Mouse (Mus musculus): ENCODE data around the gene Hoxa10. TPM values are rescaled to one million over a fixed set of nuclear protein-coding genes. Genes with fewer than 3 reads are reported as not detected.
A peak's percentile ranks its signal among the peaks of the same experiment; 100 is the strongest.

Hoxa10 gene
- polyA plus RNA-seq, 1 experiment from 2014 or later = not detected

GRCm38 (mm10) chr6:52265913-52266665 is 25.4 kb upstream of the Hoxa10 start:
- H3K27ac ChIP-seq (ENCODE audit: low read length) = no peak overlapping the region
- H3K27me3 ChIP-seq (ENCODE audit: control insufficient read depth, insufficient read depth, low read length) = peaks cover 78% of the 10 kb centered on the region
- WGBS = 1% methylated on average over 19 of the region's 19 CpGs
- no peaks in the 10 kb centered on the region for H3K9me3 ChIP-seq (ENCODE audit: control insufficient read depth, low read depth, low read length)
- H3K9ac ChIP-seq (replicated peaks; ENCODE audit: low read depth, low read length) = no peak overlapping the region
- no peak overlapping the region for H3K4me3 ChIP-seq (ENCODE audit: low read depth, low read length)
- H3K4me1 ChIP-seq (ENCODE audit: control insufficient read depth, insufficient read depth, low read length) = no peaks in the 10 kb centered on the region
- ATAC-seq (ENCODE audit: insufficient number of reproducible peaks, insufficient read depth, low FRiP score, low read depth) = no peak
- no peaks in the 10 kb centered on the region for H3K36me3 ChIP-seq (ENCODE audit: control insufficient read depth, insufficient read depth, low read length)
- no peak overlapping the region for H3K4me2 ChIP-seq (replicated peaks; ENCODE audit: low read depth, low read length)

GRCm38 (mm10) chr6:52265306-52265912 is 24.8 kb upstream of the Hoxa10 start:
- ATAC-seq (ENCODE audit: insufficient number of reproducible peaks, insufficient read depth, low FRiP score, low read depth) = no peak
- Histone ChIP-seq H3K9me3 (ENCODE audit: control insufficient read depth, low read depth, low read length) (no peaks in the 10 kb centered on the region), H3K9ac (replicated peaks; ENCODE audit: low read depth, low read length) (no peak overlapping the region), H3K4me3 (ENCODE audit: low read depth, low read length) (no peak overlapping the region), H3K4me2 (replicated peaks; ENCODE audit: low read depth, low read length) (no peak overlapping the region), H3K4me1 (ENCODE audit: control insufficient read depth, insufficient read depth, low read length) (no peaks in the 10 kb centered on the region), H3K27me3 (ENCODE audit: control insufficient read depth, insufficient read depth, low read length) (peaks cover 73% of the 10 kb centered on the region), H3K36me3 (ENCODE audit: control insufficient read depth, insufficient read depth, low read length) (no peaks in the 10 kb centered on the region), H3K27ac (ENCODE audit: low read length) (no peak overlapping the region)
- WGBS = 2% methylated on average over 18 of the region's 18 CpGs

- Histone ChIP-seq H3K4me1 (ENCODE audit: control insufficient read depth, insufficient read depth, low read length) (0 out of 2 replicates have a peak, but pooled peaks cover 5% of the 10 kb centered on the region), H3K9ac (replicated peaks; ENCODE audit: low read depth, low read length) (no peak overlapping the region), H3K27me3 (ENCODE audit: control insufficient read depth, insufficient read depth, low read length) (peaks cover 67% of the 10 kb centered on the region), H3K27ac (ENCODE audit: low read length) (no peak overlapping the region), H3K36me3 (ENCODE audit: control insufficient read depth, insufficient read depth, low read length) (no peaks in the 10 kb centered on the region), H3K4me3 (ENCODE audit: low read depth, low read length) (no peak overlapping the region), H3K9me3 (ENCODE audit: control insufficient read depth, low read depth, low read length) (no peaks in the 10 kb centered on the region), H3K4me2 (replicated peaks; ENCODE audit: low read depth, low read length) (no peak overlapping the region)
- ATAC-seq (ENCODE audit: insufficient number of reproducible peaks, insufficient read depth, low FRiP score, low read depth) = no peak
- WGBS = 2% methylated on average over 5 of the region's 5 CpGs
These were observed 23.6 kb upstream of the Hoxa10 start for GRCm38 (mm10) chr6:52264106-52264790.

- H3K9ac ChIP-seq (replicated peaks; ENCODE audit: low read depth, low read length) = no peak overlapping the region
- 3% methylated on average over 6 of the region's 6 CpGs for WGBS
- H3K4me1 ChIP-seq (ENCODE audit: control insufficient read depth, insufficient read depth, low read length) = 0 out of 2 replicates have a peak, but pooled peaks cover 5% of the 10 kb centered on the region
- H3K27ac ChIP-seq (ENCODE audit: low read length) = no peak overlapping the region
- no peak overlapping the region for H3K4me2 ChIP-seq (replicated peaks; ENCODE audit: low read depth, low read length)
- no peaks in the 10 kb centered on the region for H3K9me3 ChIP-seq (ENCODE audit: control insufficient read depth, low read depth, low read length)
- H3K27me3 ChIP-seq (ENCODE audit: control insufficient read depth, insufficient read depth, low read length) = peaks cover 61% of the 10 kb centered on the region
- no peak for ATAC-seq (ENCODE audit: insufficient number of reproducible peaks, insufficient read depth, low FRiP score, low read depth)
- H3K4me3 ChIP-seq (ENCODE audit: low read depth, low read length) = no peak overlapping the region
- H3K36me3 ChIP-seq (ENCODE audit: control insufficient read depth, insufficient read depth, low read length) = no peaks in the 10 kb centered on the region
These were observed 22.6 kb upstream of the Hoxa10 start for GRCm38 (mm10) chr6:52263321-52263585.

- Histone ChIP-seq H3K9ac (replicated peaks; ENCODE audit: low read depth, low read length) (no peak overlapping the region), H3K27me3 (ENCODE audit: control insufficient read depth, insufficient read depth, low read length) (peaks cover 60% of the 10 kb centered on the region), H3K4me3 (ENCODE audit: low read depth, low read length) (no peak overlapping the region), H3K27ac (ENCODE audit: low read length) (no peak overlapping the region), H3K36me3 (ENCODE audit: control insufficient read depth, insufficient read depth, low read length) (no peaks in the 10 kb centered on the region), H3K4me2 (replicated peaks; ENCODE audit: low read depth, low read length) (no peak overlapping the region), H3K9me3 (ENCODE audit: control insufficient read depth, low read depth, low read length) (no peaks in the 10 kb centered on the region), H3K4me1 (ENCODE audit: control insufficient read depth, insufficient read depth, low read length) (0 out of 2 replicates have a peak, but pooled peaks cover 5% of the 10 kb centered on the region)
- no peak for ATAC-seq (ENCODE audit: insufficient number of reproducible peaks, insufficient read depth, low FRiP score, low read depth)
- under 1% methylated on average over 24 of the region's 24 CpGs for WGBS
These were observed 22.0 kb upstream of the Hoxa10 start for GRCm38 (mm10) chr6:52262463-52263320.

GRCm38 (mm10) chr6:52261751-52262462 is 21.3 kb upstream of the Hoxa10 start:
- WGBS = 5% methylated on average over 9 of the region's 9 CpGs
- H3K4me3 ChIP-seq (ENCODE audit: low read depth, low read length) = no peak overlapping the region
- H3K27ac ChIP-seq (ENCODE audit: low read length) = no peak overlapping the region
- H3K27me3 ChIP-seq (ENCODE audit: control insufficient read depth, insufficient read depth, low read length) = peaks cover 60% of the 10 kb centered on the region
- H3K4me2 ChIP-seq (replicated peaks; ENCODE audit: low read depth, low read length) = no peak overlapping the region
- H3K9ac ChIP-seq (replicated peaks; ENCODE audit: low read depth, low read length) = no peak overlapping the region
- H3K9me3 ChIP-seq (ENCODE audit: control insufficient read depth, low read depth, low read length) = no peaks in the 10 kb centered on the region
- no peak for ATAC-seq (ENCODE audit: insufficient number of reproducible peaks, insufficient read depth, low FRiP score, low read depth)
- 0 out of 2 replicates have a peak, but pooled peaks cover 5% of the 10 kb centered on the region for H3K4me1 ChIP-seq (ENCODE audit: control insufficient read depth, insufficient read depth, low read length)
- H3K36me3 ChIP-seq (ENCODE audit: control insufficient read depth, insufficient read depth, low read length) = no peaks in the 10 kb centered on the region

GRCm38 (mm10) chr6:52260654-52261575 is 20.3 kb upstream of the Hoxa10 start, which contains the start of gene Hoxa13:
Hoxa13 (minus strand) TSS chr6:52260880.
- Histone ChIP-seq H3K27ac (ENCODE audit: low read length) (no peak within 1 kb of the TSS), H3K9me3 (ENCODE audit: control insufficient read depth, low read depth, low read length) (no peaks in the 10 kb centered on the region), H3K36me3 (ENCODE audit: control insufficient read depth, insufficient read depth, low read length) (no peaks in the 10 kb centered on the region), H3K4me3 (ENCODE audit: low read depth, low read length) (peak within 1 kb of the TSS; percentile 20), H3K27me3 (ENCODE audit: control insufficient read depth, insufficient read depth, low read length) (peaks cover 58% of the 10 kb centered on the region), H3K4me2 (replicated peaks; ENCODE audit: low read depth, low read length) (peak within 1 kb of the TSS; percentile 64), H3K4me1 (ENCODE audit: control insufficient read depth, insufficient read depth, low read length) (0 out of 2 replicates have a peak, but pooled peaks cover 5% of the 10 kb centered on the region), H3K9ac (replicated peaks; ENCODE audit: low read depth, low read length) (no peak within 1 kb of the TSS)
- ATAC-seq (ENCODE audit: insufficient number of reproducible peaks, insufficient read depth, low FRiP score, low read depth) = 0 out of 2 replicates have a peak, but pooled peaks have one; percentile 23
- WGBS = 1% methylated on average over 32 of the region's 72 CpGs

Measured in stomach, embryonic 14.5 days (tissue).